21 mouse cellular contexts compared by ENCODE assay signal in genomic region chr4:27520295-27520694, GRCm38 (mm10).
A peak's percentile ranks its signal among the peaks of the same experiment; 100 is the strongest.
DNase-seq lines count a peak whose midpoint lies in the region; ATAC-seq lines count a peak whose summit lies in the region.
"Had no signal": no experiment of that assay in that cellular context is flagged by ENCODE, and none has a peak within 500 bp of the region (broad histone marks: within the 10 kb centered on the region; RNA-seq: fewer than 3 reads in every experiment).

No protein-coding gene starts in this region.

- H3K9me3 ChIP-seq in midbrain, embryonic 12.5 days: no peaks in the 10 kb centered on the region
- no peaks in the 10 kb centered on the region for H3K9me3 ChIP-seq in midbrain, embryonic 10.5 days (replicated peaks)
- H3K9me3 ChIP-seq in midbrain, embryonic 14.5 days (ENCODE audit: control insufficient read depth, low read length): no peaks in the 10 kb centered on the region
- H3K9me3 ChIP-seq: embryonic facial prominence, embryonic 10.5 days; embryonic facial prominence, embryonic 12.5 days; forebrain, embryonic 12.5 days had no signal

- no peak overlapping the region for H3K9ac ChIP-seq in midbrain, embryonic 12.5 days (replicated peaks)
- no peak overlapping the region for H3K9ac ChIP-seq in midbrain, embryonic 14.5 days (replicated peaks; ENCODE audit: low read length)
- H3K9ac ChIP-seq: embryonic facial prominence, embryonic 12.5 days; forebrain, embryonic 12.5 days had no signal

- no peak overlapping the region for H3K4me2 ChIP-seq in midbrain, embryonic 12.5 days (replicated peaks)
- H3K4me2 ChIP-seq in midbrain, embryonic 14.5 days (ENCODE audit: low read length): no peak overlapping the region
- H3K4me2 ChIP-seq: embryonic facial prominence, embryonic 12.5 days; forebrain, embryonic 12.5 days had no signal

- no peak overlapping the region for H3K27ac ChIP-seq in midbrain, embryonic 12.5 days (replicated peaks)
- no peak overlapping the region for H3K27ac ChIP-seq in midbrain, embryonic 10.5 days (replicated peaks)
- no peak overlapping the region for H3K27ac ChIP-seq in midbrain, embryonic 14.5 days (replicated peaks; ENCODE audit: low read depth, low read length)
- H3K27ac ChIP-seq: embryonic facial prominence, embryonic 10.5 days; embryonic facial prominence, embryonic 12.5 days; forebrain, embryonic 12.5 days had no signal

- no peaks in the 10 kb centered on the region for H3K36me3 ChIP-seq in midbrain, embryonic 12.5 days
- no peaks in the 10 kb centered on the region for H3K36me3 ChIP-seq in midbrain, embryonic 10.5 days
- no peaks in the 10 kb centered on the region for H3K36me3 ChIP-seq in midbrain, embryonic 14.5 days (ENCODE audit: control insufficient read depth, insufficient read depth, low read length)
- H3K36me3 ChIP-seq: embryonic facial prominence, embryonic 10.5 days; embryonic facial prominence, embryonic 12.5 days; forebrain, embryonic 12.5 days had no signal

- H3K27me3 ChIP-seq in midbrain, embryonic 12.5 days: peaks cover 13% of the 10 kb centered on the region
- peaks cover 32% of the 10 kb centered on the region for H3K27me3 ChIP-seq in midbrain, embryonic 10.5 days (ENCODE audit: low read depth, poor library complexity, severe bottlenecking)
- peaks cover 7% of the 10 kb centered on the region; the same call in 1 of the 2 replicates for H3K27me3 ChIP-seq in midbrain, embryonic 14.5 days (ENCODE audit: control insufficient read depth, insufficient read depth, low read length)
- H3K27me3 ChIP-seq: embryonic facial prominence, embryonic 12.5 days; forebrain, embryonic 12.5 days had no signal

- no peak for DNase-seq in midbrain, embryonic 10.5 days (ENCODE audit: low spot score)
- DNase-seq in retina, postnatal 1 day: peak; percentile 24
- no peak for DNase-seq in retina, embryonic 14.5 days (ENCODE audit: low spot score)
- DNase-seq in midbrain, embryonic 14.5 days: peak; percentile 31
- DNase-seq in retina, postnatal 7 days (ENCODE audit: low read depth, low spot score): peak; percentile 16
- DNase-seq in layer of hippocampus, postnatal 10 days (ENCODE audit: low spot score in 2 of 2): no peak
- no peak for DNase-seq in yolk sac, embryonic 10.5 days (ENCODE audit: low spot score)
- DNase-seq: adrenal gland, adult 2 months; adrenal gland, postnatal 10 days; adrenal gland, postnatal 25 days; cerebellum, adult 11-12 months; cerebellum, adult 2 months; cerebellum, adult 9-10 months; cerebellum, postnatal 10 days; cerebellum, postnatal 25 days had no signal

- WGBS in midbrain, embryonic 12.5 days: 49% methylated on average over 4 of the region's 4 CpGs
- 66% methylated on average over 4 of the region's 4 CpGs for WGBS in midbrain, embryonic 10.5 days
- 23% methylated on average over 4 of the region's 4 CpGs for WGBS in midbrain, embryonic 14.5 days

- peak; percentile 54; the same call in 1 of the 2 replicates for ATAC-seq in midbrain, embryonic 12.5 days (ENCODE audit: low FRiP score, low read depth)
- ATAC-seq in midbrain, embryonic 14.5 days (ENCODE audit: low FRiP score, low TSS enrichment): no peak
- ATAC-seq: forebrain, embryonic 14.5 days; forebrain, embryonic 16.5 days had no signal

- no peak overlapping the region for H3K4me3 ChIP-seq in midbrain, embryonic 12.5 days
- H3K4me3 ChIP-seq in midbrain, embryonic 10.5 days: no peak overlapping the region
- no peak overlapping the region for H3K4me3 ChIP-seq in midbrain, embryonic 14.5 days (replicated peaks; ENCODE audit: low read depth, low read length)
- H3K4me3 ChIP-seq: embryonic facial prominence, embryonic 10.5 days; embryonic facial prominence, embryonic 12.5 days; forebrain, embryonic 12.5 days had no signal

- no peaks in the 10 kb centered on the region for H3K4me1 ChIP-seq in midbrain, embryonic 12.5 days
- peaks cover 6% of the 10 kb centered on the region; the same call in 1 of the 2 replicates for H3K4me1 ChIP-seq in midbrain, embryonic 10.5 days
- H3K4me1 ChIP-seq in midbrain, embryonic 14.5 days (ENCODE audit: control insufficient read depth, insufficient read depth, low read length): no peaks in the 10 kb centered on the region
- H3K4me1 ChIP-seq: embryonic facial prominence, embryonic 10.5 days; embryonic facial prominence, embryonic 12.5 days; forebrain, embryonic 12.5 days had no signal

Comparison
In these comparisons a context has a peak if more than half of its experiments do, and no peak if none do; other contexts are left out.
1. DNase-seq: peak in retina, postnatal 1 day (single experiment), midbrain, embryonic 14.5 days (single experiment) and retina, postnatal 7 days (single experiment); none in midbrain, embryonic 10.5 days (single experiment), retina, embryonic 14.5 days (single experiment), layer of hippocampus, postnatal 10 days (0 of 2) and yolk sac, embryonic 10.5 days (single experiment).